Mouse (Mus musculus): ENCODE measurements around the gene Dync1i1. TPM values are rescaled to one million over a fixed set of nuclear protein-coding genes. Genes with fewer than 3 reads are reported as not detected.
A peak's percentile ranks its signal among the peaks of the same experiment; 100 is the strongest.

The Dync1i1 gene
- total RNA-seq, 2 experiments from 2014 or later = 143 to 150 TPM

DNA sequence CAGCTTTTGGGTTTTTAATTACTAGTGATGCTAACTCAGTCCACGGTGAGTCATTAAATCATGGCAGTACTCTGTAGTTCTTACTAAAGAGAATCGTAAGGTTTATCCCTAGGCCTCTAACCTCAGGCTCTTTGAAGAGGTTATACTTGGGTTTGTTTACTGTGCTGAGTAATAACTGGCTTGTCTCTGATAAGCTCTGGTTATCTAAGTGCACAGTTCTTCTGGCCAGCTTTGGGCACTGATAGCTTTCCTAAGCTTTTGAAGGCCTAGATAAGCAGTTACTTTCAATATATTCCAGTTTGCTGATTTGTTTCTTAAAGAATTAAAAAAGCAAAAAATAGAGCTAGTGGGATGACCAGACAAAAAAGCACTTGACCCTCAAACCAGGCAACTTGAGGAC lies 37.5 kb downstream of the Dync1i1 start:
- DNase-seq (ENCODE audit: low spot score in 2 of 2) = no peak

DNA sequence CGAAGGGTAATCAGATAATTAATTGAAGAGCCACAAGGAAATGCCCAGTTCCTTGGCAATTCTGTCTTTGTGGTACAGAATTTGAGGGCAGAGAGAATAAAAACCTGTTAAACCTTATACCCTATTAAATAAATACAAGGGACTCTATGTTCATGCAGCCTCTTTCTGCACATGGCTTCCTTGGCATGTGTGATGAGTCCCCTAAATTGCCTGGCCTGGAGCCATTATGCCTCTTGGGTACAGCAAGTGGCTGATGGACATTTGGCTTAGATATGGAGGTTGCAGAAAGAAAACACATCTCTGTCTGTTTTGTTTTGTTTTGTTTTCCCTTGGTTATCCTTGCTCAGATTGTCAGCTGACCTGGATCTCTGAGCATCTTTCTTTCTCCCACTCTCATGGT lies 43.1 kb downstream of the Dync1i1 start:
- DNase-seq (ENCODE audit: low spot score in 2 of 2) = no peak

DNA sequence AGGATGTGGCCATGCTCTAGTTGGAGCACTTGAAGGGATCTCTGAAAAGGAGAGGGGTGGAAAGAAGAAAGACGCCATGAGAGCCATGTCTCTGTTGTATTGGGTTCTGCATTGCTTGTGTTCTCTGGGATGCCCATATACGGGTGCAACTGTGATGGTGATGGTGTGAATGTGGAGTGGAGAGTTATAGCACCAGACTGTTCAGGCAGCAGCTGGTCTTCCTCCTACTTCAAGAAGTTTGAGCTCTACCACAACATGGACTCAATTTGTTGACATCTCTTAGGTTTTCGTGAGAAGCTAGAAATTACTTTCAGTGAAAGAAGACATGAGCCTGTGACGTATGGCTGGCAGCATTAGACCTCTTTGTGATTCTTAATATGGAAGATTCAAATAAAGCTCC lies 44.8 kb downstream of the Dync1i1 start:
- DNase-seq (ENCODE audit: low spot score in 2 of 2) = no peak

DNA sequence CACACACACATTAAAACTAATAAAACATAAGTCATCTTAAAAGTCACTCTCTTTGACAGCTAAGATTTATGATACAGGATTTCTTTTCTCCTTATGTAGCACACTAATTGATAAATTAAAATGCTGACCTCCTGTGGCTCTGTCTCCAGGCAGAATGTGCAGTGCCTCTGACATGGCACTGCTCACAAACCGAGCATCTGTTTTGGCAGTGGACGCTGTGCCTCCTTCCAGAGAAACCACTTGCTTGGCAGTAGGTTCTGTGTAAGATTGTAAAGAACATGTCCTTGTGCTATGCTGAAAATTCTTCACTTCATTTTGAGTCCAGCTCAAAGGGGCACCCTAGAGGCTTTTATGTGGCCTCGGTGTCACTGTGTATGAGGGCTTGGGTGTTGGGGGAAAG lies 50.0 kb downstream of the Dync1i1 start:
- peak; percentile 17 to 56 for DNase-seq (ENCODE audit: low spot score in 2 of 2)

DNA sequence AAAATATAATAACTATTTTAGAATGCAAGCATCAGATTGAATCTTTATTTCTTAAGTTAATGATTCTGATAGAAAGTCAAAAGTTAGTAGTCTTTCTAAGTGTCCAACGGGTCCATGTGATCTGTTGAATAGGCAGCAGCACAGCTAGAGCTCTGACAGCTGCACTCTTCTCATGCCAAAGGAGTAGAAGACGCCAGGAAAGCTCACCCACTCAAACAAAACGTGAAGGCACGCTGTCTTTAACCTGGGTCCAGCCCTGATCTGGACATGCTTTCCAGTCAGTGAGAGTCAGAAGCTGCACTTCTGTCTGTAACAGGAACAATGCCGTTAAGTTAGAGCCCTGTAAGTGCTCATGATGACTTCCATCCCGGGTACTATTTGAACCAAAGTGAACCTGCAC lies 56.3 kb downstream of the Dync1i1 start:
- no peak for DNase-seq (ENCODE audit: low spot score in 2 of 2)

DNA sequence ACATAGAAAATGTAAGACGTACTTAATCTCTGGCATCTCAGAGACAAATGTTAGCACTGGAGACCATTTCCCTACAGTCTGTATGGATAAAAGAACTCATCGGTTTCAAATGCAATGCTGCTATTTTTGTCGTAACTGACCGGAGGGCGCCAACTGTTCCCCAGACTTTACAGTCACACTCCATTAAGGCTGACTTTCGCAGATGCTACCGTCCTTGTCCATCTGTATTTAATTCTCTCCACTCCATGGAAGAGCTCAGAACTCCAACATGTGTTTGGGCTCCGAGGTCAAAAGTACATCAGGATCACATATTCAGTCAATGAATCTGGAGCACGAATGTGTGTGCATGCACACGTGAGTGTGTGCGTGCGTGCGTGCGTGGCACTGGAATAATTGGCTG lies 58.4 kb downstream of the Dync1i1 start:
- no peak for DNase-seq (ENCODE audit: low spot score in 2 of 2)

DNA sequence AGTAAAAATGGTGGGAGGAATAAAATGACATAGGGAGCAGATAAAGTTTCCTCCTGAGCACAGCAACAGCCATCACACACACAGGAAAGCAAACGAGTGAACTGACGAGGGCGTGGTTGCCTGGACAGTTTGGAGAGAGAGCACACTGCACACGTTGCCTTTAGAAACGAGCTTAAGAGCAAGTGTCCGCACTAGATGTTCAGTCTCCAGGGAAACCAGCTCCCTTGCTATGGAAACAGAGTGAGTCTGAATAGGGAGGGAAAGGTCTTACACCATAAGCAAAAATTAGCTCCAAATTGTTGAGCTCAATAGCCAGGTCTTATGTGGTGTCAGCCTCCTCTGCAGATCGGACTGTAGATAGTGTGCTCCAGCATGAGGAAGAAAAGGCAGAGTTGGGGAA lies 65.2 kb downstream of the Dync1i1 start:
- DNase-seq (ENCODE audit: low spot score in 2 of 2) = no peak

DNA sequence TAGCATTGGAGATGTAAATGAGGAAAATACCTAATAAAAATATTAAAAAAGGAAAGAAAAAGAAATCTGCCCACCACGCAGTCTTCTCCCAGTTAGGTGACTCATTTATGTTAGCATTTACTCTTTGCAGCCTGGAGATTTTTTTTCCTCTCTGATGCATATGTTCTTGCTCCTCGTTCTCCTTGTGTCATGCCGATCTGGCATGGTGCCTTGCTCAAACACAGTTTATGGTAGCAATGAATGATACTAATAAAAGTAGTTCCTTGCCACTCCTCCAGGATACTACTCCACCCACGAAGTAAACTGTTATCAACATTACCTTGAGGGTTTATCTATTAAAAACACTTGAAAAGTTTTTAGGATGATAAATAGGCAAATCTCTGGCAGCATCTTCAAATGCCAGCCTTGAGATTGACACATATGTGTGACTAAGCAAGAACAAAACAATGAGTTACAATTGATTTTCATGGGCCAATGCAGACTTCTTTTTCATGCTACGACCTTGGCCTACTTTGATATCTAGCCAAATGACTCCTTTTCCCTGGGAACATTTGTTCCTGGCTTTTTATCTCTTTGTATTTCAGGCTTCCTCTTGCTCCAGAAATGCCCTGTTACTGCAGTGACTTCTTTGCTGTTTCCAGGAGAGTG lies 68.8 kb downstream of the Dync1i1 start:
- DNase-seq (ENCODE audit: low spot score in 2 of 2) = no peak

DNA sequence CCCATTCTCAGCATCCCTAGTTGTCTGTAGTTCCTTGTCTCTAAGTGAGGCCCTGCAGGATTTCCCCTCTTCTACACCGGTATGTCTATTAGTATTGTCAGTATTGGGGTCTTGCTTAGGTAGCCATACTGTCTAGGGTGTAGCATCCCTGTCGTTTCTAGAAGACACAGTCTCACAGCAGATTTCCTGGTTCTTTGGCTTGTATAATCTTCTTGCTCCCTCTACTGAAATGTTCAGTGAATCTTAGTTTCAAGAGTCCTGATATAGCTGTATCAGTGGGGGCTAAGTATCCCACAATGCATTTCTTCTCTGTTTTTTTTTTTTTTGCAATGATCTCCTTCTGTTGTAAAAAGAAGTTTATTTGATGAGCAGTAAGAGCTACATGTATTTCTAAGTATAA lies 69.9 kb downstream of the Dync1i1 start:
- DNase-seq (ENCODE audit: low spot score in 2 of 2) = no peak

DNA sequence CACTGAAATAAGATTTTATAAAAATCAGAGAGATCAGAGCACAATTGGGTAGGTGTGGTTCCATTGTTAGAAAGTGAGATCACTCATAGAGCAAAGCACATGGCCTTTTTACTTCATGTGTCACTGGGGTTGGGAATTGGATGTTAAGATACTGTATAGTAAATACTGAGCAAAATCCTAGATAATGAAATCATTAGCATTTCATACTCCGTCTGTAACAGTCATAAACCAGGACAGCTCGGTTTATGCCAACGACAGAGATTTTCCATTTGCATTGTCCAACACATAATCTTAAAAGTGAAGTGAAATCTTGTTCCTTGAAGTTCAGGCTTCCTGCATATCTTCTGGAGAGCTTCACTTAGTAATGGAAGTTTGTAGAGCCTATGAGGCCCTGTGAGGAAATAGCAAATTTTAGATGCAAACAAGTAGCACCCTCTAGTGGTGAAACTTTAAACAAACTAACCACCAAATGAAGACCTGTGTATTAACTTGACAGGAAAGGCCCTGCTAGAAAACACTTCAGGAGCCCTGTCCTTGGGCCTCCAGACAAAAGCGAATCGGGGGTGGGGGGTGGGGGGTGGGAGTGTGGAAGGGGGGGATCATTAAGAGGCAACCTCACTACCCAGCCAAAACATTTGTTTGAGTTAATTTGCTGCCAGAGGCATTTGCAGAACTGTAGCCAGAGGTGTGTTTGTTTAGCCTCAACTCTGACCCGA lies 76.8 kb downstream of the Dync1i1 start:
- DNase-seq (ENCODE audit: low spot score in 2 of 2) = peak in 1 of 2 experiments; percentile 78

DNA sequence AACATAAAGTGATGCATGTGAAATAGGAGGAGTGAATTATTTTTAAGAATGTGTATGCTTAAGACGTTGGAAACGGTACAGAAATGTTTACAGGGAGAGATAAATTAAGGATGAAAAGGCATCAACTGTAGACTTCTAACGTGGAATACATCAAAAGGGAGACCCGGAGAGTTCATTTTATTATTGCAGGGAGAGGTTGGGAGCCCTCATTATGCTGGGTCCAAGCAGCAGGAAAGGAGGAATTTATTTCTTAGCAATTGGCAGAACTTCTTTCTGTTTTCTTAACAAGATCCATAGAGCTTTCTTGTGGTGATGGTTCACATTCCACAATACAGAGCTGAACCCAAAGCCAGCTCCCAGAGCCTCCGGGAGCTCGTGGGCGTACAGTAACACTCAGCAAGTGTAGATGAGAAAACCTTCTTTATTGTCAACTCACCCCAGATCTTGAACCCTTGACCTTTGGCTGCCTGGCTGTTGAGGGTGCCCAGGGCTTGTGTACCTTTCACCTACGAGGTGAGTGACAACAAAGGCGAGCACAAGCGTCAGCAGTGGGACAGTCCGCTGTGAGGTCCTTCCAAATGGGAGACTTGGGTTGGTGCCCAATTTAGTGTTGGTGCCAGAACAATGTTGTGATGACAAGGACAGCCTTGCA lies 77.5 kb downstream of the Dync1i1 start:
- DNase-seq (ENCODE audit: low spot score in 2 of 2) = peak in 1 of 2 experiments; percentile 21

DNA sequence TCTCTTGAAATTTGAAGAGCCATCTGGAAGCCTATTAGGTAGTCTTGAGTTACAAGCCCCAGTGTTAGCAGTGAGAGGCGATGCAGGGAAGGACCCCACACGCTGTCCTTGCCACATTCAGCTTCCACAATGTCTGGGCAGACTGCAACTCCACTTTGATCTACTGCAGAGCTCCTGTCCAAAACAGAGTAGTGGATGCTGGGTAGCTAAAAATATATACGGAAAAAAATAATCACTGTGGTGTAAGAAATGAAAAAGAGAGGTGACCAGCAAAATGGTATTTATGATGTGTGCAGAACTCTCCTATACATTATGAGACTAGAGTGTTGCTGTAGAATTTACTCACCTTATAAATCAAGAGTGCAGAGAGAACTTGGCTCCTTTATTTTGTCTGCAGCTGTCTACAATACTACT lies 82.6 kb downstream of the Dync1i1 start:
- DNase-seq (ENCODE audit: low spot score in 2 of 2) = no peak

DNA sequence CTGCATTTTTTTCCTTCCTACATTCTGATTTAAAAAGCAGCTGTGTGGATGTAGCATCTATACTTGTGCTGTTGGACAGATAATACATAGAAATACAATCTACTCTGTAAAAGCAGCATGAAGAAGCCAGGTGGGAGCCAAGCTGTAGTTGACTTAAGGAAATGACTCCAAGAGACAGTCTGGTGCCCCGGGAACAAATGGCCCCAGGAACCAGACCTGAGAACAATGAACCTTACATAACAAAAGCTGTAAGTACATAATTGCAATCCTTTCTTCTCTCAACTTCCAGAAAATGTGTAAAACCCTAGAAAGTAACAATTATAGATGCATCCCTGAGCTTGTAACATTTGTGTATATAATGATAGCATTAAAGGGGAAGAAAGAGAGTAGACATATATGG lies 86.6 kb downstream of the Dync1i1 start:
- DNase-seq (ENCODE audit: low spot score in 2 of 2) = no peak

DNA sequence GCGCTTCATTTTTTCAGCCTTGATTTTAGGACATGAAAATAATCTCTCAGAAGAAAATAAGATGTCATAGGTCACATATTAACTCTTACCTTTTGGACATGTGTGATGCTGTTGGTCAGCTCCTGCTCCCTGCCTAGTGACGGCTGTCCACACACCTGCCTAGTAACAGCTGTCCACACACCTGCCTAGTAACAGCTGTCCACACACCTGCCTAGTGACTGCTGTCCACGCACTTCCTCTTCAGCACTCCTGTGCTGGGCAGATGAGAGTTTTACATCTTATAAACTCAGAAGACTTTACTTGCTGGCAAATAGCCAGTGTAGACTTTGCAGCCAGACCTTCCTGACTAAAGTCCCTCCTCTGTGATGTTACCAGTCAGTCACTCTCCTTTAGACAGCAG lies 94.2 kb downstream of the Dync1i1 start:
- DNase-seq (ENCODE audit: low spot score in 2 of 2) = no peak

DNA sequence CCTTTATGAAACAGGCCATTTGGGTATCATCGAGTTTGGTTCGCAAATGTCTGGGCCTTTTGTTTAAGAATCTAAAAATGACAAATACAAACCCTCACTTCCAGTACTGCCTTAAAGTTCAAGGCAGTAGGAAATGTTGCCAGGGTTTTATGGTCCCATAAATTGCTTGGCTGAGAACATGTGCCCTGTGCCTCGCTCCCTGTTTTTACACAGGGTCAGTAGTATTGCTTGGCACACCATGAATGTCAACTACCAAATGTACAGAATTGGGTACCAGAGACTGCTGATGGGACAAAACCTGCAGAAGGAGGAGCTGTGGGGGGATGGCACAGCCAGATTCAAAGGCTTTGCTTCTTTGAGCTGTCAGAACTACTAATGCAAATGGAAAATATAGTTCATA lies 100.0 kb downstream of the Dync1i1 start:
- no peak for DNase-seq (ENCODE audit: low spot score in 2 of 2)

DNA sequence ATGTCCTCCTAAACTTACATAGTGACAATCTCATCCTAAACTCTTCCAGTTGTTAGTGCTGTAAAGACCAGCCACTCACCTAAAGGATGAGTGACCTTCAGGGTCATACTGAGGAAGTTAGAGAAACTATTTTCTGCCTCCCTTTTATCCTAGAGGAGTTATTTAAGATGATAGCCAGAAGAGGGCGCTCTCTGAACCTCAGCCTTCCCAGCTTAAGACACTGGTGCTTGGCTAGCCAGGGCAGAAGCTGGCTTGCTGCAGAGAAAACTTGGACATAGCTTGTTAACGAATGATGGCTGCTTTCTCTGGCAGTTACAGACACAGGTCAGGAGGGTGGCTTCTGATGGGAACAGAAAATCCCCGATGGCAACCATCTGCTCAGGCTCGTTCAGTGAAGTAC lies 101.6 kb downstream of the Dync1i1 start:
- no peak for DNase-seq (ENCODE audit: low spot score in 2 of 2)

DNA sequence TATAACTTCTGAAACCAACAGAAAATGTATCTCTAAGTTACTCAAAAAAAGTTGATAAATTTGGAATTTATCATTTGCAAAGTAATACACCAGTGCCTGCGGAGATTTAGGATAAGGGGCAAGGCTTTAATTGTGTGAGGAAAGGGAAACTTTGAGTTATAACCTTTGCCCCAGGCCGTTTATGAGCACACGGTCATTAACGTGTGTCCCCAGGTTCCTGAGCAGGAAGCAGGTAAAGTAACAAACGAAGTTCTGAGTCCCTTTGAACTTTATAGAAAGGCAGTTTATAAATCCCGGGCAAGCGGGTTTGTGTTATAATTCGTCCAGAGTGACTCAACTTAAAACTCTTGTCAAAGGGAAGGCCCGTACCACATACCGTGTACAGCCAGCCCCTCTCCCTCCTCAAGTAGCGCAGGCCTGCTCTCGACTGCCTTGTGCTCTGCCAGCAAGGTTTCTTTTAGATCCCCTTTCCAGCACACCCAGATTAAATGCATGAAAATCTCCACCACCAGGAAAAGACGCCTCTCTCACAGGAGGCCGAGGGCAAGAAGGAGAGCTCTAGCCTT lies 103.1 kb downstream of the Dync1i1 start:
- DNase-seq (ENCODE audit: low spot score in 2 of 2) = no peak

DNA sequence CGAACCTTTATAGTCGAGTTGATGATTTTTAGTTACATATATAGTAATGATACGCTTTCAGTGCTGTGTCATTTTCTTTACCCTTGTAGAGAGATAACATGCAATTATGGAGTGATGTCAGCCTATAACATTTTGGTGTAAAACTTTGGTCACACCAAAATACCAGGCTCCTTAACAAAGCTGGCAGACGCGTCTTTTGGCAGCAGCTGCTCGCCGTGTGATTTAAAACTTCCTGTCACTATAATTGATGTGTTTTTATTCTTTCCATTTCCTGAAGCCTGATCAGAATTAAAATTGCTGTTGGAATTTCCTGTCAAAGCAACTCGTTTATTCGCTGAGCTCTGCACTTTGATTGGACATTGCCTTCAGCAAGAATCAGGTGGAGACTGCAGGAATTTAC lies 103.7 kb downstream of the Dync1i1 start:
- no peak for DNase-seq (ENCODE audit: low spot score in 2 of 2)

DNA sequence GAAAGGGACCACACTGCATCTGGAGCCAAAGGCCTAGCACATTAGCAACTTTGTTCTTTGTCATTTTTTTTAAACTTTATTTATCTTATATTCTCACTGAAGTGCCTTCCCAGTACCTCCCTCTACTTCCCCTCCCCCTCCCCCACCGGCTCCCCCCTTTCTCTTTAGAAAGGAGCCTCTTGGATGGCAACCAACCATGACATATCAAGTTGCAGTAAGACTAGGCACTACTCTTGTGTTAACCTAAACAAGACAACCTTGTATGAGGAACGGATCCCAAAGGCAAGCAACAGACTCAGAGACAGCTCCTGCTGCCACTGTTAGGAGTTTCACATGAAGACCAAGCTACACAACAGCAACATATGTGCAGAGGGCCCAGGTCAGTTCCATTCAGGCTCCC lies 105.3 kb downstream of the Dync1i1 start:
- no peak for DNase-seq (ENCODE audit: low spot score in 2 of 2)

DNA sequence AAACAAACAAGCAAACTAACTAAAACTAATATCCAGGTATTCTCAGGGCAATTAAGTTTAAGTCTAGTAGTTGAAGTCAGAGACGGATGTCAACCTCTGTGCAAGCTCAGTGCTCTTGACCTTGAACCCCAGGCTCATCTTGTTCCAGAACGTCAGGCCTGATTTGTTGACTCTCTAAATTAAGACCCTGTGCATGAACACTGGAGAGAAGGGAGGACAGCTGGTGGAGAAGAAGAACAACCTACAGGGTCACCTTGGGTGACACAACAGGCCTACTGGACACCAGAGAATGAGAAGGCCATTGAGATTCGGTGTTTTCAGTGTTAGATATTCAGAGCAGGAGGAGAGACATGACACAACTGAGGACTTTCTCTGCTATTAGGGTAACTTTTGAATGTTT lies 105.8 kb downstream of the Dync1i1 start:
- DNase-seq (ENCODE audit: low spot score in 2 of 2) = no peak

DNA sequence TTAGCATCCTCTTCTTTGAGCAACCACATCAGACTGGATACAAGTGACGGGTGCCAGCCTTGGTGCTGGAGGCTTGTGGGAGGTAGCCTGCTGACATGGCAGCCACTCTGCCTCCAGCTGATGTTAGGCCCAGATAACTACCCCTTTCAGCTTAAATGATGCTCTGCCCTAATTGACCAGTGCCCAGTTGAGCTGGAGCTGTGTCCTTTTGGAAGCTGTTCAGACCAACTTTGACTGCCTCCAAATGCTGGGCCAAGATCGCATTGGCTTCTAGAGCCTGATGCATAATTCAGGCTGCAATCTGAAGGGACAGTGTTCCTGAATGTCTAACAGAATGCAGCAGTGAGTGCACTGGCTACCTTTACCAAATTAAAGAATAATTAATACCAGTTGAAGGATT lies 107.4 kb downstream of the Dync1i1 start:
- DNase-seq (ENCODE audit: low spot score in 2 of 2) = peak in 1 of 2 experiments; percentile 54

DNA sequence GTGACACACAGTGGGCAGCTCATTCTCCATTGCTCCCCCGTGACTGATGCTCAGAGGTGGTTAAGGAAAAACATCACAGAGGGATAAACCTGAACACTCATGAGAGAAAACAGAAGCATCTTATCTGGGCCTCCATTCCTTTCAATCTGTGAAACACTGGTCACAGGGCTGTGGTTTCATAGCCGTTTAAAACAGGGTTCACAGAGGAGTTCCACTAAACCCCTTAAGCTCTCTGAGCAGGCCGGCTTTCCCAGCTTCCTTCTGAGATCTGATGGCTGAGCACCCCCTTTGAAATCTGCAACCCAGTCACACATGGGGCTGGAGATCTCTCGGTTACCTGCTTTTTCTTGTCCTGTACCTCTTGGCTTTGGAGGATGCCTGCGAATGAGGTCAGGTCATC lies 117.0 kb downstream of the Dync1i1 start:
- DNase-seq (ENCODE audit: low spot score in 2 of 2) = no peak

All from layer of hippocampus, postnatal 14 days (tissue).